Mouse (Mus musculus) limb, embryonic 14.5 days (tissue): ENCODE measurements around the gene Dis3l2. TPM values are rescaled to one million over a fixed set of nuclear protein-coding genes. Genes with fewer than 3 reads are reported as not detected.

ENCODE experiments used
- ATAC-seq: fragments of 200-750 bp; cut with Nextera tagmentation; 2 replicates; pipeline ENCODE4 v1.8.0; 2017; ENCODE audit warnings: low read depth, moderate number of reproducible peaks, moderate TSS enrichment; ENCODE audit not compliant: low FRiP score
- DNase-seq: peaks from one replicate; pipeline ENCODE4 v3.0.0-alpha.2; 2015; ENCODE audit warnings: low spot score
- H3K27ac ChIP-seq: fragments of 300-500 bp; sonication (generic); replicated peaks from 2 replicates; pipeline ENCODE4 v1.5.1; 2014; ENCODE audit warnings: low read depth, mild to moderate bottlenecking, low read length, moderate library complexity, mixed read lengths
- H3K27me3 ChIP-seq: fragments of 300-500 bp; sonication (generic); 2 replicates; pipeline ENCODE4 v1.6.1; 2014; ENCODE audit warnings: low read length, mixed read lengths; ENCODE audit not compliant: control insufficient read depth, insufficient read depth
- H3K36me3 ChIP-seq: fragments of 300-500 bp; sonication (generic); 2 replicates; pipeline ENCODE4 v1.6.1; 2014; ENCODE audit warnings: mild to moderate bottlenecking, low read length, moderate library complexity, mixed read lengths; ENCODE audit not compliant: control insufficient read depth, insufficient read depth
- H3K4me1 ChIP-seq: fragments of 300-500 bp; sonication (generic); 2 replicates; pipeline ENCODE4 v1.6.1; 2014; ENCODE audit warnings: antibody characterized with exemption, low read length, mixed read lengths; ENCODE audit not compliant: control insufficient read depth, insufficient read depth
- H3K4me2 ChIP-seq: fragments of 300-500 bp; sonication (generic); replicated peaks from 2 replicates; pipeline ENCODE4 v1.6.1; 2014; ENCODE audit warnings: low read depth, mild to moderate bottlenecking, low read length, moderate library complexity; ENCODE audit not compliant: severe bottlenecking
- H3K4me3 ChIP-seq: fragments of 300-500 bp; sonication (generic); replicated peaks from 2 replicates; pipeline ENCODE4 v1.5.1; 2014; ENCODE audit warnings: low read length
- H3K9ac ChIP-seq: fragments of 300-500 bp; sonication (generic); 2 replicates; pipeline ENCODE4 v1.6.1; 2014; ENCODE audit warnings: mild to moderate bottlenecking, low read depth, low read length, moderate library complexity; ENCODE audit not compliant: severe bottlenecking
- H3K9me3 ChIP-seq: fragments of 300-500 bp; sonication (generic); 2 replicates; pipeline ENCODE4 v1.6.1; 2016; ENCODE audit warnings: low read length; ENCODE audit not compliant: control insufficient read depth
- POLR2A ChIP-seq: fragments of 200-500 bp; IDR thresholded peaks from 2 replicates; pipeline ENCODE4 v1.8.0; 2012; ENCODE audit warnings: inconsistent platforms, mild to moderate bottlenecking, moderate library complexity, borderline replicate concordance; ENCODE audit not compliant: insufficient read depth, insufficient read length; ENCODE audit errors: extremely low read depth
- WGBS: fragments of 180-500 bp; shearing (Covaris S2); extraction: QIAGEN DNeasy Blood & Tissue Kit; methylation state at CpG from one replicate; pipeline ENCODE4 v1.1.7; 2014; 5-methylcytosine and 5-hydroxymethylcytosine counted together
- polyA plus RNA-seq, 2 experiments: library from polyadenylated mRNA; depleted of rRNA in 1 of 2; stranded (reverse) in 1 of 2; unstranded in 1 of 2; fragments of >200 nt; fragmentation: Nextera tagmentation in 1 of 2; extraction: Ambion mirVana in 1 of 2; gene quantifications; 2 replicates each; pipeline versions ENCODE4 v1.2.1 to v1.2.3; 2012 to 2014

Dis3l2 gene
- polyA plus RNA-seq, 2 experiments: 22.2 to 24.4 TPM

GRCm38 (mm10) chr1:86753416-86753815 lies 49.8 kb downstream of the Dis3l2 start:
- Histone ChIP-seq H3K36me3 (peaks cover 10% of the 10 kb centered on the region), H3K4me3 (no peak overlapping the region), H3K4me1 (no peaks in the 10 kb centered on the region), H3K9ac (no peak overlapping the region), H3K27me3 (no peaks in the 10 kb centered on the region), H3K27ac (no peak overlapping the region), H3K9me3 (no peaks in the 10 kb centered on the region), H3K4me2 (no peak overlapping the region)
- WGBS: 63% methylated on average over 8 of the region's 8 CpGs
- TF ChIP-seq POLR2A: no peak
- ATAC-seq (no peak), DNase-seq (no peak)

GRCm38 (mm10) chr1:86754335-86754734 lies 50.7 kb downstream of the Dis3l2 start:
- H3K4me3 ChIP-seq: no peak overlapping the region
- H3K4me2 ChIP-seq: no peak overlapping the region
- no peak for ATAC-seq
- H3K27ac ChIP-seq: no peak overlapping the region
- H3K9ac ChIP-seq: no peak overlapping the region
- 46% methylated on average over 3 of the region's 3 CpGs for WGBS
- no peak for DNase-seq
- H3K4me1 ChIP-seq: no peaks in the 10 kb centered on the region
- TF ChIP-seq POLR2A: no peak
- no peaks in the 10 kb centered on the region for H3K9me3 ChIP-seq
- H3K27me3 ChIP-seq: no peaks in the 10 kb centered on the region
- peaks cover 6% of the 10 kb centered on the region for H3K36me3 ChIP-seq

GRCm38 (mm10) chr1:86758091-86758490 lies 54.5 kb downstream of the Dis3l2 start:
- no peaks in the 10 kb centered on the region for H3K9me3 ChIP-seq
- no peak for TF ChIP-seq POLR2A
- H3K27me3 ChIP-seq: no peaks in the 10 kb centered on the region
- no peak overlapping the region for H3K4me2 ChIP-seq
- DNase-seq (peak; percentile 20), ATAC-seq (peak; percentile 73)
- H3K4me3 ChIP-seq: no peak overlapping the region
- H3K4me1 ChIP-seq: no peaks in the 10 kb centered on the region
- H3K36me3 ChIP-seq: peaks cover 6% of the 10 kb centered on the region; the same call in 1 of the 2 replicates
- H3K9ac ChIP-seq: no peak overlapping the region
- 76% methylated on average over 6 of the region's 6 CpGs for WGBS
- no peak overlapping the region for H3K27ac ChIP-seq

- no peaks in the 10 kb centered on the region for H3K27me3 ChIP-seq
- peaks cover 10% of the 10 kb centered on the region; the same call in 1 of the 2 replicates for H3K36me3 ChIP-seq
- no peaks in the 10 kb centered on the region for H3K9me3 ChIP-seq
- ATAC-seq (no peak), DNase-seq (no peak)
- H3K27ac ChIP-seq: no peak overlapping the region
- H3K4me3 ChIP-seq: no peak overlapping the region
- no peak overlapping the region for H3K9ac ChIP-seq
- H3K4me2 ChIP-seq: no peak overlapping the region
- H3K4me1 ChIP-seq: no peaks in the 10 kb centered on the region
- no peak for TF ChIP-seq POLR2A
- WGBS: 95% methylated on average over 6 of the region's 6 CpGs
These were observed 58.6 kb downstream of the Dis3l2 start for GRCm38 (mm10) chr1:86762161-86762560.

GRCm38 (mm10) chr1:86801241-86801640 lies 97.6 kb downstream of the Dis3l2 start:
- H3K27ac ChIP-seq: no peak overlapping the region
- 92% methylated on average over 2 of the region's 2 CpGs for WGBS
- H3K4me2 ChIP-seq: no peak overlapping the region

GRCm38 (mm10) chr1:86811756-86812155 lies 108.1 kb downstream of the Dis3l2 start:
- WGBS: 48% methylated on average over 3 of the region's 3 CpGs
- ATAC-seq (no peak), DNase-seq (no peak)
- H3K4me3 ChIP-seq: no peak overlapping the region
- H3K27ac ChIP-seq: no peak overlapping the region
- no peaks in the 10 kb centered on the region for H3K9me3 ChIP-seq
- TF ChIP-seq POLR2A: no peak
- H3K4me1 ChIP-seq: peaks cover 5% of the 10 kb centered on the region; the same call in 1 of the 2 replicates
- H3K9ac ChIP-seq: no peak overlapping the region
- no peak overlapping the region for H3K4me2 ChIP-seq
- no peaks in the 10 kb centered on the region for H3K27me3 ChIP-seq
- H3K36me3 ChIP-seq: no peaks in the 10 kb centered on the region; the same call in 1 of the 2 replicates

More at GRCm38 (mm10) chr1:86801241-86801640, 97.6 kb downstream of the Dis3l2 start:
- no peak for TF ChIP-seq POLR2A
- H3K9me3 ChIP-seq: no peaks in the 10 kb centered on the region
- ATAC-seq (no peak), DNase-seq (no peak)
- H3K27me3 ChIP-seq: no peaks in the 10 kb centered on the region
- no peaks in the 10 kb centered on the region for H3K4me1 ChIP-seq
- H3K4me3 ChIP-seq: no peak overlapping the region
- H3K36me3 ChIP-seq: no peaks in the 10 kb centered on the region
- H3K9ac ChIP-seq: no peak overlapping the region
